Mouse (Mus musculus) testis, adult 2 months (tissue): ENCODE data around the gene Gnao1. TPM values are rescaled to one million over a fixed set of nuclear protein-coding genes. Genes with fewer than 3 reads are reported as not detected.

ENCODE experiments used
- H3K27ac ChIP-seq: fragments of 200-500 bp; 2 replicates; pipeline ENCODE4 v1.5.1; 2012; ENCODE audit warnings: low read depth, low read length; ENCODE audit not compliant: control insufficient read depth, insufficient read depth
- H3K27me3 ChIP-seq: fragments of 200-500 bp; 2 replicates; pipeline ENCODE4 v1.6.1; 2012; ENCODE audit warnings: mild to moderate bottlenecking, low read length, moderate library complexity; ENCODE audit not compliant: control insufficient read depth, insufficient read depth
- H3K36me3 ChIP-seq: fragments of 200-500 bp; 2 replicates; pipeline ENCODE4 v1.6.1; 2012; ENCODE audit warnings: mild to moderate bottlenecking, low read length; ENCODE audit not compliant: control insufficient read depth, insufficient read depth
- H3K4me1 ChIP-seq: fragments of 200-500 bp; 2 replicates; pipeline ENCODE4 v1.6.1; 2012; ENCODE audit warnings: low read length; ENCODE audit not compliant: control insufficient read depth, insufficient read depth
- H3K4me3 ChIP-seq: fragments of 200-500 bp; 2 replicates; pipeline ENCODE4 v1.5.1; 2012; ENCODE audit warnings: low read depth, mild to moderate bottlenecking, low read length, moderate library complexity, mixed read lengths; ENCODE audit not compliant: control insufficient read depth
- CTCF ChIP-seq: fragments of 200-500 bp; IDR thresholded peaks from 2 replicates; pipeline ENCODE4 v1.5.1; 2012; ENCODE audit warnings: low read depth, mild to moderate bottlenecking, inconsistent platforms, low read length, moderate library complexity; ENCODE audit not compliant: control insufficient read depth, insufficient read depth, insufficient replicate concordance
- POLR2A ChIP-seq: fragments of 200-500 bp; IDR thresholded peaks from 2 replicates; pipeline ENCODE4 v1.6.1; 2012; ENCODE audit warnings: low read depth, mild to moderate bottlenecking, inconsistent platforms, low read length, moderate library complexity; ENCODE audit not compliant: control insufficient read depth
- polyA plus RNA-seq: library from polyadenylated mRNA; depleted of rRNA; stranded (reverse); fragments of >200 nt; gene quantifications from 2 replicates; pipeline ENCODE4 v1.2.3, GENCODE M21; 2012

Gene Gnao1
- polyA plus RNA-seq, 1 experiment: 27.0 TPM

GRCm38 (mm10) chr8:93911715-93912555 lies 102.2 kb downstream of the Gnao1 start:
- no peaks in the 10 kb centered on the region for H3K27me3 ChIP-seq
- H3K4me1 ChIP-seq: no peaks in the 10 kb centered on the region
- H3K27ac ChIP-seq: no peak overlapping the region
- no peak overlapping the region for H3K4me3 ChIP-seq
- TF ChIP-seq POLR2A (no peak), CTCF (no peak)
- no peaks in the 10 kb centered on the region for H3K36me3 ChIP-seq

- H3K27ac ChIP-seq: no peak overlapping the region
- no peaks in the 10 kb centered on the region; the same call in 1 of the 2 replicates for H3K4me1 ChIP-seq
- H3K4me3 ChIP-seq: no peak overlapping the region
- no peaks in the 10 kb centered on the region for H3K27me3 ChIP-seq
- TF ChIP-seq POLR2A (no peak), CTCF (no peak)
- no peaks in the 10 kb centered on the region for H3K36me3 ChIP-seq
Observed at GRCm38 (mm10) chr8:93917859-93918421, 108.2 kb downstream of the Gnao1 start.

GRCm38 (mm10) chr8:93918580-93918979 lies 108.8 kb downstream of the Gnao1 start:
- Histone ChIP-seq H3K36me3 (no peaks in the 10 kb centered on the region), H3K27ac (no peak overlapping the region), H3K4me3 (no peak overlapping the region), H3K27me3 (no peaks in the 10 kb centered on the region), H3K4me1 (no peaks in the 10 kb centered on the region; the same call in 1 of the 2 replicates)
- no peak for TF ChIP-seq CTCF
- TF ChIP-seq POLR2A: no peak

- no peaks in the 10 kb centered on the region for H3K36me3 ChIP-seq
- H3K27me3 ChIP-seq: no peaks in the 10 kb centered on the region
- H3K27ac ChIP-seq: no peak overlapping the region
- H3K4me1 ChIP-seq: no peaks in the 10 kb centered on the region; the same call in 1 of the 2 replicates
- no peak for TF ChIP-seq CTCF
- no peak for TF ChIP-seq POLR2A
- H3K4me3 ChIP-seq: no peak overlapping the region
Observed at GRCm38 (mm10) chr8:93919422-93919821, 109.7 kb downstream of the Gnao1 start.

- no peaks in the 10 kb centered on the region for H3K27me3 ChIP-seq
- H3K4me3 ChIP-seq: no peak overlapping the region
- no peak overlapping the region for H3K27ac ChIP-seq
- TF ChIP-seq POLR2A (no peak), CTCF (no peak)
- no peaks in the 10 kb centered on the region; the same call in 1 of the 2 replicates for H3K4me1 ChIP-seq
- H3K36me3 ChIP-seq: no peaks in the 10 kb centered on the region
Observed at GRCm38 (mm10) chr8:93919916-93920589, 110.3 kb downstream of the Gnao1 start.

GRCm38 (mm10) chr8:93920590-93920948 lies 110.8 kb downstream of the Gnao1 start:
- Histone ChIP-seq H3K4me1 (no peaks in the 10 kb centered on the region; the same call in 1 of the 2 replicates), H3K27me3 (no peaks in the 10 kb centered on the region), H3K36me3 (no peaks in the 10 kb centered on the region), H3K4me3 (no peak overlapping the region), H3K27ac (no peak overlapping the region)
- TF ChIP-seq CTCF: no peak
- TF ChIP-seq POLR2A: no peak

- H3K4me1 ChIP-seq: no peaks in the 10 kb centered on the region; the same call in 1 of the 2 replicates
- no peak overlapping the region for H3K4me3 ChIP-seq
- H3K36me3 ChIP-seq: no peaks in the 10 kb centered on the region
- no peak overlapping the region for H3K27ac ChIP-seq
- TF ChIP-seq CTCF: no peak
- TF ChIP-seq POLR2A: no peak
- H3K27me3 ChIP-seq: no peaks in the 10 kb centered on the region
Observed at GRCm38 (mm10) chr8:93923897-93924334, 114.2 kb downstream of the Gnao1 start.
